Mouse (Mus musculus): ENCODE results near the gene Srsf6. TPM values are rescaled to one million over a fixed set of nuclear protein-coding genes. Genes with fewer than 3 reads are reported as not detected.
"Not testable (repeated sequence)": the region's sequence is repeated elsewhere in the genome, so short reads cannot be mapped to it uniquely, and the experiment has no call there.

Srsf6 gene
- 10 to 100 TPM; 38.1 to 38.4 TPM for total RNA-seq (2021)
- long read RNA-seq, experiment 1, transcript Srsf6-203 (6 exons, 3,527 nt) = major isoform, 31 of 35 reads
- long read RNA-seq, experiment 1, partial matches to known transcripts = 2 of 35 reads
- long read RNA-seq, experiment 1, other reads (novel, unspliced or antisense) = 0 of 35 reads
- long read RNA-seq, experiment 2, transcript Srsf6-203 (6 exons, 3,527 nt) = major isoform, 31 of 41 reads
- long read RNA-seq, experiment 2, partial matches to known transcripts = 3 of 41 reads
- long read RNA-seq, experiment 2, other reads (novel, unspliced or antisense) = 4 of 41 reads

GRCm38 (mm10) chr2:162931123-162931673 lies at the start of gene Srsf6:
Srsf6 (plus strand) TSS chr2:162931528.
- peak; percentile 91 for DNase-seq (ENCODE audit: low spot score)

DNA sequence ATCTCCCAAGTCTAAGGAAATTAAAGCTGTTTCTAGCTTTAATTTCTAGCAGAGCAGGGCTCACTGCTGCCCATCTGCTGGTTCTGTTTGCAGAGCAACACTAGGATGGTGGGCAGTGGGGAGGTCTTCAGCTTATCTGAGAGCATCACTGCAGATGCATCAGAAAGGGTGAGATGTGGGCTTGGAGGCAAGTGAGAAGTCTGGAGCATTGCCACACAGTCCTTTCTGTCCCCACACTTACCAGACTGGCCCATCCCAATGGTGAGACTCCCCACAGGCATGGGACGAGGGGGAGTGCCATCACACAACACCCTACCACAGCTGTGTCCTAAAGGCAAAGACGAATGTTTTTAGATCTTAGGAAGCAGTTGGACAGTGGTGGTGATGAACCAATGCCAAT lies 47.2 kb upstream of the Srsf6 start:
- DNase-seq (ENCODE audit: low spot score) = no peak

DNA sequence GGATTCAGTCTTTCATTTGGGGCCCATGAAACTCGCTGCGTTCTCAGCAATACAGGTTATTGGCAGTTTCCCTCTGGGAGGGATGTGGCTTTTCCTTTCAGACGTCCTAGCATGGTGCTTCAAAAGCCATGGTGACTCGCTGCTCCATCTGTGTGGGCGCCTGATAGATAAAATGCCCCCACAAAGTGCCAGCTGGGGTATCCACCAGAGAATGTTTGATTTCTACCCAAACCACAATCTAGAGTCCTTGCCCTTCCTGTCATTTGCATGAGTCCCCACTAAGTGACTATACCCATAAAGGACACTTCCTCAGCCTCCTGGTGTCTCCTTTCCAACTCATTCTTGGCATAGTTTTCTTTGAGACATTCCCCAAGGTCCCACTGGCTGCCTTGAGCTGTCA lies 44.2 kb upstream of the Srsf6 start:
- no peak for DNase-seq (ENCODE audit: low spot score)

GRCm38 (mm10) chr2:162888677-162889076 lies 42.7 kb upstream of the Srsf6 start:
- no peak for DNase-seq (ENCODE audit: low spot score)

GRCm38 (mm10) chr2:162889191-162889590 lies 42.1 kb upstream of the Srsf6 start:
- DNase-seq (ENCODE audit: low spot score) = no peak

DNA sequence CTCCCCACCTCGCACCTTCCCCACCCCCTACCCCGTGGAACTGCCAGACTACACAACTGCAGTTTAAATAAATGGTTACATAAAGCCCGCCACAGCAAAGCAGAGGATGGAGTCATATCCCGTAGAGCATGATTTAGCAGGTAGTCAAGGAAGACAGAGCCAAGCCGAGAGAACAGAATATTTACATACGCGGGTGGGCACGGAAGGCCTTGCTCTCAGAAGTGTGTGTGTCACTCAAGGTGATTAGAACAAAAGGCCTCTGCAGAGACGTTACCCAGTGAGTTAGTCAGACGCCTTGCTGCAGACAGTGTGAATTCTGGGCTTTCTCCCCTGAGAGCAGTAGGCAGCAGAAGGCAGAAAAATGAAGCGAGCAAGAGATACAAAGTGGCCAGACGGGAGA lies 41.6 kb upstream of the Srsf6 start:
- no peak for DNase-seq (ENCODE audit: low spot score)

DNA sequence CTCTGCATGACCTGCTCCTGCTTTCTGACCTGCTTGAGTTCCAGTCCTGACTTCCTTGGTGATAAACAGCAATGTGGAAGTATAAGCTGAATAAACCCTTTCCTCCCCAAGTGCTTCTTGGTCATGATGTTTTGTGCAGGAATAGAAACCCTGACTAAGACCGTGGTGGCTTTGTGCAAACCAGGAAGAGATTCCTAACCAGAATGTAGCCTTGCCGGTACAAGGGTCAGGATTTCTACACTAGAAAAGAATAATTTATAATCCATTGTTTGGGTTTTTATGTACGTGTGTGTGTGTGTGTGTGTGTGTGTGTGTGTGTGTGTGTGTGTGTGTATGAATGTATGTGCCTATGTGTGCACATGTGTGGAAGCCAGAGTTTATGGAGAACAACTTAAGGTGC lies 38.3 kb upstream of the Srsf6 start:
- not testable (repeated sequence) for DNase-seq (ENCODE audit: low spot score)

GRCm38 (mm10) chr2:162899256-162899655 lies 32.1 kb upstream of the Srsf6 start:
- DNase-seq (ENCODE audit: low spot score) = not testable (repeated sequence)

GRCm38 (mm10) chr2:162899880-162900589 lies 31.3 kb upstream of the Srsf6 start:
- no peak for DNase-seq (ENCODE audit: low spot score)

DNA sequence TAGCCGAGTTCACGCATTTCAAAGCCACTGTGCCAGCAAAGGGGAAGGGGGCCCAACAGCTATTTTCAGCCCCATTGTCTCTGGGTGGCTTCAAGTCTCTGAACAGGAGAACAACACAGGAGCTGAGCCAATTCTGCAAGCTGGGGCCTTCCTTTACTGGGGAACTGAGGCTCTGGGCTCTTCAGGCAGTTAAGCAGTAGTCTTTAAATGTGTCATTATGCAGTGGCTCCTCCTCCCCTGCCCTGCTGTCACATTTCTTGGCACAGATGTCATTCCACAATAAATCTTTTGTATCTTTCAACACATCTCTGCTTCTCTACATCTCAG lies 30.8 kb upstream of the Srsf6 start:
- no peak for DNase-seq (ENCODE audit: low spot score)

GRCm38 (mm10) chr2:162905902-162906301 lies 25.4 kb upstream of the Srsf6 start:
- no peak for DNase-seq (ENCODE audit: low spot score)

DNA sequence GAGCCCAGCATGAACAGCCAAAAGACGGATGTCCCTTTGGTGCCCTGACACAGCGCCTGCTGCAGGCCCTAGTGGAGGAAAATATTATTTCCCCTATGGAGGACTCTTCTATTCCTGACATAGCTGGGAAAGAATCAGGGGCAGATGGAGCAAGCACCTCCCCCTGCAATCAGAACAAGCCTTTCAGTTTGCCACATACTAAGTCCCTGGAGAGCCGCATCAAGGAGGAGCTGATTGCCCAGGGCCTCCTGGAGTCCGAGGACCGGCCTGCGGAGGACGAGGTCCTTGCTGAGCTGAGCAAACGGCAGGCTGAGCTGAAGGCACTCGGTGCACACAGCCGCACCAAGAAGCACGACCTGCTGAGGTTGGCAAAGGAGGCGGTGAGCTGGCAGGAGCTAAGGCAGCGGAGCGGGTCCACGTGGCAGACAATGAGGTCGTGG lies 23.3 kb upstream of the Srsf6 start:
- no peak for DNase-seq (ENCODE audit: low spot score)

DNA sequence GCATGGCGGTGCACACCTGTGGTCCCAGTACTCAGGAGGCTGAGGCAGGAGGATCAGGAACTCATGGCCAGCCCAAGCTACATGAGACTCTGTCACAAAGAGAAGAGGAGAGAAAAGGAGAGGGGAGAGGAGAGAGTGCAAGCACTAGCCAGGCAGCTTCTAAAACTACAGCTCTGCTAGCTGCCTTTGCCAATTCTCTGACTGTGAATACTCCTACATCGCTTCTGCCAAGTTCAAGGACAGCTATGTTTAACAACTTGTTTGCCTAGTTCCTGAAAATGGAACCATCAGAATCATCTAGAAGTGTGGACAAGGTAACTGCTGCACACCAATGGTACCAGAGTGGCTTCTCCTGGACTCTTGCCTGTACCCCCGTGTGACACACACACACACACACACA lies 17.3 kb upstream of the Srsf6 start:
- DNase-seq (ENCODE audit: low spot score) = no peak

DNA sequence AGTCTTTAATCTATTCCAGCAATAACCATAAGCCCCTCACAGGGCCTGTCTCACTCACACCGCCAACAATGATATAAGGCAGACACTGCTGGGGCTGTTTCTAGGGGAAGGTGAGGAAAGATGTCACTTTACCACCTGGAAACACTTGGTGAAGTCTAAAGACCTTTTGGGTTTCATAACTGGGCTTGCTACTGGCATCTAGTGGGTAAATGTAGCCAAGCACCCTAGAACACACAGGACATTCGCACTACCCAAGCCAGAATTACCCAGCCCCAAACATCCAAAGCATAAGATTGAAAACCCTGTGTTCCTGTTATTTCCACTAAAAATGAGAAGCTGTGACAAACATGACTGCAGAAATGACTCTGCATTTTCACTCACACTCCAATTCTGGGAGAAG lies 16.8 kb upstream of the Srsf6 start:
- DNase-seq (ENCODE audit: low spot score) = no peak

- DNase-seq (ENCODE audit: low spot score) = no peak
Observed at GRCm38 (mm10) chr2:162919926-162920325, 11.4 kb upstream of the Srsf6 start.

- peak; percentile 34 for DNase-seq (ENCODE audit: low spot score)
Observed at GRCm38 (mm10) chr2:162922183-162922582, 9.1 kb upstream of the Srsf6 start.

- no peak for DNase-seq (ENCODE audit: low spot score)
Observed at GRCm38 (mm10) chr2:162922834-162923233, 8.5 kb upstream of the Srsf6 start.

DNA sequence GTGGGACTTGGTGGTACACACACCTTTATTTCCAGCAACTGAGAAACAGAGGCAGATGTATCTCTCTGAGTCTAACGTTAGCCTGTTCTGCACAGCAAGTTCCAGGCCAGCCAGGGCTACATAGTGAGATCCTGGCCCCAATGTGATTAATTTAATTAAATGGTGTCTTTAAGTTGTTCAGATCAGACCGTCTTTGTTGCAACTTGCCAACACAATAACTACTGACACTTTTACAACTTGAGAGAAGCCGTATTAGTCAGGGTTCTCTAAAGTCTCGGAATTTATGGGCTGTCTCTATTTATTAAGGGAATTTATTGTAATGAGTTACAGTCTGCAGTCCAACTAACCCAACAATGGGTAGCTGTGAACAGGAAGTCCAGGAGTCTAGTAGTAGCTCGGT lies 7.2 kb upstream of the Srsf6 start:
- no peak for DNase-seq (ENCODE audit: low spot score)

DNA sequence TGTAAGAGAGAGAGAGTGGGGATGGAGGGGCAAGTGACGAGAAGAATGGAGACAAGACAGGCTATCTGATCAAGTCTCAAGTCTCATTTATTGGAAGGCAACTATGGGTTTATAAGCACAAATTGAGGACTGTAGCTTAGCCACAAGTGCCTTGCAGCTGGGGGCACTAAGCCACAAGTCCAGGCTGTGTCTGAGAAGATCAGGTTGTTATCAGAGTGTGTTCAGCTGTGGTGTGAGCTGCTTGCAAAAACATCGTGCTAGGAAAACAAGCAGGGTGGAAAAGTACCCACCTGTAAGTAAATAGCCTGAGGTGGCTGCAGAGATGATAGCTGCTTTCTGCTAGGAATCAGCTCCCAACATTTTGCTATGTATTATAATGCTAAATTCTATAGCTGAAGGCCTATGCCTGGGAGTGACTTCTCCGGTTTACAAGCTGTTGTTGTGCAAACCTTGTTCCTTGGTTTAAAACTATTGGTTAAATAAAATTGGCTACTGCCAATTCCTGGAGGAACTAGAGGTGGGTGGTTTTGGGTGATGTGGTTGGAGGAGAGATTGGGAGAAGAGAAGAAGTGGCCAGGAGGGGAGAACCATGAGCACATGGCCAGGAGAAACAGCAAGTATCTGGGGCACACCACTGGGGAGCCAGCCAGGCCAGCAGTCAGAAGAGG lies 3.3 kb upstream of the Srsf6 start:
- DNase-seq (ENCODE audit: low spot score) = no peak

GRCm38 (mm10) chr2:162929704-162930103 lies 1.6 kb upstream of the Srsf6 start:
- no peak for DNase-seq (ENCODE audit: low spot score)

DNA sequence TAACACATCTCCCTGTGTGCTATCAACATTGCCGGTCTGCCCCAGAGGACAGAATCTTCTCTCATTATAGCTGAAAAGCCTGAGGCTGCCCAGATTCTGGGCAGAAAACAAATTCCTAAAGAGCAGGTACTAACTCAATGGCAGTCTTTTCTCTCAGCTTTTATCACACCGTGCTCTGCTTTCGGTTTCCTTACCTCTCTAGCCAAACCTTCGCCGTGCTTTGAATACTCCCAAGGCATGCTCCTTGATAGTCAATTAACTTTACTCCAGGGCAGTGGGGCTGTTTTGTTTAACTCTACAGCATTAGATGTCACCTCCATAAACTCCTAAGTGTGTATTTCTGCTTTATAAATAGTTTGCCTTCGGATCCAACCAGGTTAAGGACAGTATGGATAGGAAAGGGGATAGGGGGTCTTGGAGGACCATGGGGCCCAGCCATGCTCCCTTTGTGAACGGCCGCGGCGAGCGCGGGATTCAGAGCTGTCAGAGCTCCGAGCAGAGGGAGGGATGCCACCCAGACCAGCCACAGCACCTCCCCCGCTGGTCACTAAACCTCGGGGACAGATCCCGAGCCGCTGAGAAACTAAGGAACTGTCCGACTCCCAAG lies 709 bp upstream of the Srsf6 start:
- no peak for DNase-seq (ENCODE audit: low spot score)
